Mouse (Mus musculus) spleen, adult 2 months (tissue): ENCODE measurements at regions not wholly inside any gene's neighbourhood (a gene's known extent, or its start where the extent isn't known, plus 50 kb on each side); places are given as distances from the start of the nearest gene placed in this dataset.

ENCODE experiments used
- CTCF ChIP-seq: fragments of 200-500 bp; IDR thresholded peaks from 2 replicates; pipeline ENCODE4 v1.5.1; 2011; ENCODE audit warnings: mild to moderate bottlenecking, inconsistent platforms; ENCODE audit not compliant: insufficient read depth, insufficient read length, insufficient replicate concordance; ENCODE audit errors: extremely low read depth
- POLR2A ChIP-seq: fragments of 200-500 bp; IDR thresholded peaks from 2 replicates; pipeline ENCODE4 v1.6.1; 2011; ENCODE audit warnings: low read depth, low read length, inconsistent platforms

- no peak for TF ChIP-seq CTCF
- no peak for TF ChIP-seq POLR2A
These were observed 186.7 kb downstream of the Rplp1 start for GRCm38 (mm10) chr9:61727651-61728050.
